Mouse (Mus musculus) layer of hippocampus, postnatal 25 days (tissue): ENCODE measurements around the gene Tdrd7. TPM values are rescaled to one million over a fixed set of nuclear protein-coding genes. Genes with fewer than 3 reads are reported as not detected.

Source experiments
- DNase-seq, 2 experiments: peaks; one replicate each; pipeline ENCODE4 v3.0.0; 2022; ENCODE audit warnings: mixed read lengths in 2 of 2, low spot score in 1 of 2; ENCODE audit errors: extremely low spot score in 1 of 2
- total RNA-seq, 2 experiments: library from RNA; stranded (reverse); gene quantifications; 2 replicates each; pipeline ENCODE4 v1.2.3; 2021

Gene Tdrd7
- total RNA-seq, 2 experiments from 2014 or later, result 29.1 to 29.4 TPM

GRCm38 (mm10) chr4:45971806-45972447 is 6.8 kb downstream of the Tdrd7 start:
- DNase-seq, result peak; percentile 94 to 97

DNA sequence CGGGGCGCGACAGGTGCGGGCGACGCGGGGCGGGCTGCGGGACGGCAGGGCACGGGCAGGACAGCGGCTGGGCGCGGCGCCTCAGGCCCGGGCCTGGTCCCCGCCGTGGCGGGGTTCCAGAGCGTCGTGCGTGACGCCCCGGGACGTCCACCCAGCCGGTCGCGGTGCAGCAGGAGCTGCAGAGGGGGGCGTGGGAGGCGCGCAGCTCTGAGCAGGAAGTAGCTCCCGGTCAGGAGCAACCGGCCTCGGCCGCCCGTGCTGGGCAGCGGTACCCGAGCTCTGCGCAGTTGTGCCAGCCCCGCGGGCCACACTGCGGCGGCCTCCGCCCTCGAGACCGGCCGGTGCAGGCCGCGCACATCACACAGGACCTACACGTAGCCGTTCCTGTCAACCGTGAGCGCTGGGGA is 7.3 kb downstream of the Tdrd7 start:
- DNase-seq, result peak in 1 of 2 experiments; percentile 40

DNA sequence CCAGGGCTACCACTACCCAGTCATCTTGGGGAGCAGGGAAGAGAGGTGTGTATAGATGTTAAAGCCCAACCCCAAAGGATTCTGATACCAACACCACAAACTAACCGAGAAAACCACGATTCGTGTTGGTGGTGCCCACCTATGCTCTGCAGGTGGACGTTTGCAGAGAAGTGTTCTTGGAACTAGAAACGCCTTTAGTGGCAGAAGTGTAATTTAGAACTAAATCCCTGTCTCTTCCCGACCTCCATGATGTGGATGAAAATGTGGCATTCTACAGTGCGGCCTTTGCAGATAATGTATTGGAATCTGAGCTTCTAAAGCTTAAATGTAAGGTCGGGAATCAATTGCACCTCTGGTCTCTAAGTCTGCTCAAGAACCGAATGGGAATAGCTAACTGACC is 7.8 kb downstream of the Tdrd7 start:
- no peak for DNase-seq

DNA sequence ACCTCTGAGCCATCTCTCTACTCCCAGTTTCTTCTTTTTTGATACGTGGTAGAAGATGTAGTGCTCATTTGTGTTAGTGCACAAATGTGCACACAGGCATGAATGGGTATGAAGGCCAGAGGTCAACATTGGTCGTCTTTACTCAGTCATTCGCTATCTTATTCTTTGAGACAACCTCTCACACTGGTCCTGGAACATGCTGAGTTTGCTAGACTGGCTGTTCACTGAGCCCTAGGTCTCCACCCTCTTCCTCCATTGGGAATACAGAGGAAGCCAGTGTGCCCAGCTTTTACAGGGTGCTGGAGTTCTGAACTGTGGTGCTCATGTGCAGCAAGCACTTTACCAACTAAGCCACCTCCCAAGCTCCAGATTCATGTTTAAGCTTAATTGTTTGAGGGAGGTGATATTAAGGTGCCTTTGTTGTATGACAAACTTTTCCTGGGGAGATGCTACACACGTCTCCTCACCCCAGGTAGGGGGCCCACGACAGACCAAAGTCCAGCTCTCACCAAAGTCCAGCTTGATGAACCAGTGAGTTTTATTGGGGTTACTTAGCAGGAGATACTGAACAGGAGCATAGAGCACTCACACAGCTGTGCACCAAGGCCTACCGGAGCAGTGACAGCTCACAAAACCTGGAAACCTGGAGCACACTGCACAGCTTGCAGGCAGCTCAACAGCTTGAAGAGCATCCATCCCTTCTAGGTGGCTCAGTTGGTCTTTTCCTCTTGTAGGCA is 12.0 kb downstream of the Tdrd7 start:
- no peak for DNase-seq

GRCm38 (mm10) chr4:45979916-45980315 is 14.8 kb downstream of the Tdrd7 start:
- no peak for DNase-seq

DNA sequence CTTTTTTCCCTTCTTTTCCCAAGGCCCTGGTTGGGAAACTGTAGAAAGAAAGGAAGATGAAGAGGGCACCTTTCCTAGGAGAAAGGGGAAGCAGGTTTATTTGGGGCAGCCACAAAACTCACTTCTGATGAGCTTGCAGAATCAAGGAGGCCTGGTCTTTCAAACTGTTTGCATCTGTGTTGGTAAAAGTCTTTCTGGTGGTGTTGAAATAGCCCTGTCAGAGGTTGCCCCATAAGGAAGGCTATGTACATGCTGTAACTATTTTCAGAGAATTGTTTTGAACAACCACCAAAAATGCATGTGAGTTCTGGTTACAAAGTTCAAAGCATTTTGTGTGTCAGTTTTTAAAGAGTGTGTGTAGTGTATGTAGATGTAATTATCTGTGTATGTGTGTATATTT is 15.9 kb downstream of the Tdrd7 start:
- no peak for DNase-seq

DNA sequence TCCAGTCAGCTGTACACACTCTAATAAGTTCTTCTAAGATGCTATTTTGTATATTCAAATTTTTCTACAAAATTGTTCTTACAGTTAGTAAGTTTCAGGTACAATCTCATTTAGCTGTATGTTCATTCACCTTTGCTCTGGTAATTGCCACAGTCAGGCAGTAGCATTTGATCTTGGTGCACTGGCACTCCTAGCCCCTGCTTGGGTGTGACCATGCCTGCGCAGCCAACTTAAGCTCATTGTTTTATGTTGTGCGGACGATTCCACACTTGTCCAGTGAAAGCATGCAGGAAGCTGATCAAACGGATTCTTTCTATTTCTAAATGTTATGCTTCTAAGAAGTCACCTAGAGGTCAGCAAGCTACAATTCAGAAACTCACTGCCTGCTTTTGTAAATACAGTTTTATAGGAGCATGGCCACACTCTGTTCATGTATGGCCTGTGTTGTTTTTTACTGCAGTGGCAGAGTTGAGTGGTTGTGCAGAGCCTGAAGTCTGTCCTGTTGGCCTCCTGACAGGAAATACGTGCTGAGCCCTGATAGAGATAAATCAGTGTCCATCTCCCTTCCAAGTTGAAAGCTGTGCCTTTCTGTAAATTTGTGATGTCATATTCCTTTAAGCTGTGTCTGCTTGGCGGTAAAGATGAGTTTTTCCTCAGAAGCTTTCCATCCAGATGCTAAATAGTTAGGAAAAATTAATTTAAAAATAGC is 25.4 kb downstream of the Tdrd7 start:
- no peak for DNase-seq

DNA sequence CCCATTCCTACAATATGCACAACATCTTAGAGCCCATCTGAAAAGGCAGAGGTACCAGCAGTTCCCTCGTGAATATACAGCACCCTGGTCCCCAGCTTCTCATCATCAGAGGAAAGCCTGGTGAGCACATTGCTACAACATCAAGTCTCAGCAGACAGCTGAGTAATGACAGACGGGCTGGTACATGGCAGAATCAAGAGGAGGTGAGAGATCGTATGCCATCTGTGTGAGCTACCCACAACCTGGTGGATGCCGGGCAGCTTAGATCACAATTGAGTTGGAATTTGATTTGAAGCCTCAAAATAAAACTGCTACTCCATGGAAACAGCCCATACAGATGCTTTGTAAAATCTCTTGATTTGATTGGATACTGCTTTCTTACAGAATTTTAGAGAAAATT is 33.4 kb downstream of the Tdrd7 start:
- DNase-seq, result peak in 1 of 2 experiments; percentile 24

DNA sequence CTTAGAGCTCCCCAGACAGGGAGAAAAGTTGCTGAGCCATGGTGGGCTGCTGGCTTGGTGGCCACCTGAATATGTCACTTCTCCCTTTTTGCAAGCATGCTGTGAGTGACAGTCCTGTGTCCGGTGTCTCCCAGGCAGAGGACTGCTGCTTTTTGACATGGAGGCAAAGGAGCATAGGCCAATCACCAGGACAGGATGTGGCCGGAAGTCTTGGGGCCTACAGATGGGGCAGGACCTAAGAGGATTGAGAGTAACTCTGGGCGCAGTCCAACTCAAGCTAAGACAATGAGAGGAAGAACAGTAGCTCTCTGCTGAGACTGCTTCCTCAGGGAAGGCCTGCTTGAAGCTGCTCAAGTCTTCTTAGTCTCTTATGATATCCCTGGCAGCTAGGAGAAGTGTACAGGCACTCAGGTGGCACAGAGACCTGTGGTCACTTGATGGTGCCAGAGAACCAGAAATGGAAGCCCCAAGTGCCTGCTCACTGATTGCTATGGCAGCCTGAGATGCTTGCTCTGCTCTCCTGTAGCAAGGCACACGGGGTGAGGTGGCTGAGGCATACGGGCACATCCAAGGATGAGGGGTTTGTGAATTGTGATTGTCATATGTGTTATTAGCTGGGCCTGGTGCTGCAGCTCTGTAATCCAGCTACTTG is 43.1 kb downstream of the Tdrd7 start:
- no peak for DNase-seq

GRCm38 (mm10) chr4:46011698-46012097 is 46.6 kb downstream of the Tdrd7 start:
- DNase-seq, result no peak

DNA sequence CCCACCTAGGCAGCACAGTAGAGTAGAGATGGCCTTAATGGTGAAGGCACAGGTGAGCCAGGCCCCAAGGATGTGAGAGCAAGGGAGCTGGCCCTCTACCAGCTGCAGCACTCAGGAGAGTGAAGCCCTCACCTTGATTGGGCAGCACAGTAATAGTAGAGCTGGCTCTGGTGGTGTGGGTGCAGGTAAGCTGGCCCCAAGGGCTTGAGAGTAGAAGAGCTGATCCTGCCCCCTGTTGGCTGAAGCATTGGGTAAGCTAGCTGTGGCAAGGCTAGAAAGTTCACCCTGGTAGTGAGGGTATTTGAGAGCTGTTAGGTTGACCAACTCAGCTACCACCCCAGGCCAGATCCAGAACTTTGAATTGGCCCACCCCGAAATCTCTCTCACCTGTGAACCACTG is 50.5 kb downstream of the Tdrd7 start:
- DNase-seq, result no peak

- no peak for DNase-seq
These were observed 57.9 kb downstream of the Tdrd7 start for GRCm38 (mm10) chr4:46023021-46023481.

DNA sequence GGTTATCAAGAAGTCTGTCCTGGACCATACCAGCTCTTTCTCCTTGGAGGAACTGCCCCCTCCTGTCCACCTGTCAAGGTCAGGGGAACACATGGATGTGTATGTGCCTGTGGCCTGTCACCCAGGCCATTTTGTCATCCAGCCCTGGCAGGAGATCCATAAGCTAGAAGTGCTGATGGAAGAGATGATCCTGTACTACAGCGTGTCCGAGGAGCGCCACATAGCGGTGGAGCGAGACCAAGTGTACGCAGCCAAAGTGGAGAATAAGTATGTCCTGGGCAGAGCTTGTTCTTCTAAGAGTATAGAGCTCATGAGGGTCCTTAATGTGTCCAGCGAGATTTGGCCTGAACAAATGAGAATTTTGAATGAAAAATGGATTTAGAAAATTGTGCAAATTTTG is 60.8 kb downstream of the Tdrd7 start:
- peak in 1 of 2 experiments; percentile 62 for DNase-seq

DNA sequence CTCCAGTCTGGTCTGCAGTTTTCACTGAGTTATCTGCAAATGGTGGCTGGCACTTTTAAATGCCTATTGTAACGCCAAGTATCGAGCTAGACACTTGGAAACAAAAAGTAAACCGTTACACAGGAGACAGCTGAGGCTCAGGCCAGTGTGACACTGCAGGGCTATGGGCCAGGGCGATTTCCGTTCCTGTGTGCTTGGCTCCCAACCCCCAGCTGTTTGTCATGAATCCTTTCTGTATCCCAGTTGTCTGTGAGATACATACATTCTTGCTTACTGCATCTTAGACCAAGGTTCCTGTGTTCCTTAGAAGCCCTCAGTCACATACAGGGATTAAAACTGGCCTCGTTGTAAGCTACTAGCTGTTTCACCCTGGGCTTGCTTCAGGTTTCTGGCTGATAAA is 63.1 kb downstream of the Tdrd7 start:
- DNase-seq, result no peak

GRCm38 (mm10) chr4:46028781-46029180 is 63.6 kb downstream of the Tdrd7 start:
- DNase-seq, result no peak

- DNase-seq, result no peak
These were observed 64.4 kb downstream of the Tdrd7 start for GRCm38 (mm10) chr4:46029552-46029951.

DNA sequence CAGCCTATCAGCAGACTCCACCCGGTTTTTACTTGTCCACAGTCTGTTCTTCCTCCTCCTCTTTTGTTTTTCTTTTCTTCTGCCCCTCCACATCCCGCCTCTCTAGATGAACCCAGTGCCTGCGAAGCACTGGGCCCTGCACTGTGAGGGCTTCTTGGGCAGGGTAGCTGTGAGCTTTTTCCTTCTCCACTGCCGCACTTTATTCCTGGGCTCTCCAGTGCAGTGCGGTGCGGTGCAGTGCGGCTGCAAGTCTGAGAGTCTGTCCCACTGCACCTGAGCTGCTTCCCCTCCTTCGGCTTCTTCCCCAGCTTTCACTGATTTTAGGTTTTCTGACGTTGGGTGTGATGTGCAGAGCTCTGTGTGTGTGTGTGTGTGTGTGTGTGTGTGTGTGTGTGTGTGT is 67.3 kb downstream of the Tdrd7 start:
- DNase-seq, result no peak

DNA sequence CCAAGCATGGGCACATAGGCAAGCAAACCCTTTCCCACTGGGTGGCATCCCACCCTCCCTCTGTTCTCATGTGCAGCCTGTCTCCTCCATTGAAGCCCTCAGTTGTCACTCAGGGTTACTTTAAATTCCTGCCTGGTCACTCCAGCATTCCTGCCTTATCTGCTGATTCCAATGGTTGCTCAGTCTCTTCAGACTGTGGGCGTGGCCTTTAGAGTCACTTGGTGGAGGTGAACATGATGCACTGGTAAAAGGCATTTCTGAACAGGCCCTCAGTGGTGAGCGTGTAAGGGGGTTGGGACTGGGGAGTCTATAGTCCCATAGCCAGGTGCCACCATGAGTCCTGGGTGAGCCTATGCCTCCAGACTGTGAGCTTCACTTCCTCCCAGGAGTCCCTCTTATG is 68.1 kb downstream of the Tdrd7 start:
- DNase-seq, result no peak

- no peak for DNase-seq
These were observed 73.4 kb downstream of the Tdrd7 start for GRCm38 (mm10) chr4:46038591-46038891.

- DNase-seq, result peak; percentile 51 to 61
These were observed 74.0 kb downstream of the Tdrd7 start, which contains the start of gene Tmod1 for GRCm38 (mm10) chr4:46038892-46039751. TSS of gene Tmod1 (plus strand) at chr4:46038935.
